Mouse (Mus musculus) embryonic facial prominence, embryonic 11.5 days (tissue): ENCODE measurements at regions not wholly inside any gene's neighbourhood (a gene's known extent, or its start where the extent isn't known, plus 50 kb on each side); places are given as distances from the start of the nearest gene placed in this dataset.

Experiments
- ATAC-seq: fragments of 200-750 bp; cut with Nextera tagmentation; replicated peaks from 2 replicates; pipeline ENCODE4 v1.8.0; 2017; ENCODE audit warnings: low read depth; ENCODE audit not compliant: insufficient number of reproducible peaks, low FRiP score, low TSS enrichment
- DNase-seq: peaks from one replicate; pipeline ENCODE4 v3.0.0-alpha.2; 2015; ENCODE audit warnings: low spot score
- H3K27ac ChIP-seq: fragments of 300-500 bp; sonication (generic); replicated peaks from 2 replicates; pipeline ENCODE4 v1.5.1; 2014; ENCODE audit warnings: mild to moderate bottlenecking, low read depth, low read length, control low read depth
- H3K27me3 ChIP-seq: fragments of 300-500 bp; sonication (generic); 2 replicates; pipeline ENCODE4 v1.6.1; 2014; ENCODE audit warnings: mild to moderate bottlenecking, low read length, moderate library complexity, mixed read lengths; ENCODE audit not compliant: control insufficient read depth, insufficient read depth
- H3K36me3 ChIP-seq: fragments of 300-500 bp; sonication (generic); replicated peaks from 2 replicates; pipeline ENCODE4 v1.6.1; 2014; ENCODE audit warnings: low read depth, mild to moderate bottlenecking, low read length, moderate library complexity, mixed read lengths; ENCODE audit not compliant: control insufficient read depth, insufficient read depth
- H3K4me1 ChIP-seq: fragments of 300-500 bp; sonication (generic); 2 replicates; pipeline ENCODE4 v1.6.1; 2014; ENCODE audit warnings: low read length, mixed read lengths; ENCODE audit not compliant: control insufficient read depth, insufficient read depth
- H3K4me2 ChIP-seq: fragments of 300-500 bp; sonication (generic); 2 replicates; pipeline ENCODE4 v1.6.1; 2014; ENCODE audit warnings: low read depth, mild to moderate bottlenecking, control low read depth, low read length, moderate library complexity
- H3K4me3 ChIP-seq: fragments of 300-500 bp; sonication (generic); 2 replicates; pipeline ENCODE4 v1.5.1; 2014; ENCODE audit warnings: low read depth, low read length, control low read depth
- H3K9ac ChIP-seq: fragments of 300-500 bp; sonication (generic); replicated peaks from 2 replicates; pipeline ENCODE4 v1.6.1; 2014; ENCODE audit warnings: mild to moderate bottlenecking, control low read depth, low read length
- H3K9me3 ChIP-seq: fragments of 300-500 bp; sonication (generic); replicated peaks from 2 replicates; pipeline ENCODE4 v1.6.1; 2016; ENCODE audit warnings: mild to moderate bottlenecking, low read length, inconsistent platforms, mixed read lengths; ENCODE audit not compliant: control insufficient read depth
- WGBS: fragments of 180-500 bp; shearing (Covaris S2); extraction: QIAGEN DNeasy Blood & Tissue Kit; methylation state at CpG from one replicate; pipeline ENCODE4 v1.1.7; 2014; 5-methylcytosine and 5-hydroxymethylcytosine counted together

DNA sequence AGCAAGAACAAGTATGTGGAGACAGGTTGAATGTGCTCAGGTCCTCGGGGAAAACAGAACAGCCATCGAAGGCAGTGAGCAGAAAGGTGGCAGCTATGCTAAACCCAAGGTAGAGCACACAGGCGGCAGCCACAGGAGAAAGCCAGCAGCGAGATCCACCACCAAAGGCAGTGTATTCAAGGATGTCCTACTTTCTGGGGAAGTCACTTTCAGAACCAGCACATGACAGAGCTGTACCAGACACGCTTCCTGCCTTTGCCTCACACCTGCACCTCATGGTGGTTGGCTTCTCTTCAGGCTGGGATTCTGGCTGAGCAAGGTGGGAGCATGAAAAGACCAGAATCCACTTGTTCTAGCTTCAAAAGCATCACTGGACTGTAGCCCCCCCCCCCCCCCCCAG is 168.0 kb downstream of the Cdh26 start:
- H3K9ac ChIP-seq, result no peak overlapping the region
- no peaks in the 10 kb centered on the region for H3K27me3 ChIP-seq
- H3K36me3 ChIP-seq, result no peaks in the 10 kb centered on the region
- no peak overlapping the region for H3K27ac ChIP-seq
- no peak overlapping the region for H3K4me3 ChIP-seq
- ATAC-seq (no peak), DNase-seq (no peak)
- H3K4me2 ChIP-seq, result no peak overlapping the region
- no peaks in the 10 kb centered on the region; the same call in 1 of the 2 replicates for H3K4me1 ChIP-seq
- no peaks in the 10 kb centered on the region for H3K9me3 ChIP-seq
- WGBS, result 83% methylated on average over 5 of the region's 5 CpGs

DNA sequence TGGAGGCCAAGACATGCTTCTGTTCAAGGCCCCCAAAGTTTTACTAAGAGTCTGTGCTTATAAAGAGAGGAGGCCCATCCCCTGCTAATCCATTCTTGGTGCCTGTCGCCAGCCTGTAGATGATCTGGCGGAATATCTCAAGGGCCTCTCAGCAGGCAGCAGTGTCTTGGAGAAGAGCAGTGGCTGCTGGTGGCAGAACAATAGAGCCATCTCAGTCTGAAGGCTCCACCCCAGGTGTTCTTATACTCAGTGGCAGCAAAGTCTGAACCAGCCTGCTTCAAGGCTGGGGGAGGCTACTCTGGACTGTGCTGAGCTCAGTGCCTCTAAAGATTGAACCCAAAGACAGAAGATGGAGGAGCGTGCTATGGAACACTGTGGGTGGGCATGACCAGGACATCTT is 168.5 kb downstream of the Cdh26 start:
- no peak overlapping the region for H3K27ac ChIP-seq
- no peaks in the 10 kb centered on the region for H3K36me3 ChIP-seq
- no peak overlapping the region for H3K4me3 ChIP-seq
- H3K9me3 ChIP-seq, result no peaks in the 10 kb centered on the region
- H3K4me2 ChIP-seq, result no peak overlapping the region
- 94% methylated on average over 3 of the region's 3 CpGs for WGBS
- no peak for DNase-seq
- H3K27me3 ChIP-seq, result no peaks in the 10 kb centered on the region
- no peaks in the 10 kb centered on the region; the same call in 1 of the 2 replicates for H3K4me1 ChIP-seq
- ATAC-seq, result no peak
- no peak overlapping the region for H3K9ac ChIP-seq

DNA sequence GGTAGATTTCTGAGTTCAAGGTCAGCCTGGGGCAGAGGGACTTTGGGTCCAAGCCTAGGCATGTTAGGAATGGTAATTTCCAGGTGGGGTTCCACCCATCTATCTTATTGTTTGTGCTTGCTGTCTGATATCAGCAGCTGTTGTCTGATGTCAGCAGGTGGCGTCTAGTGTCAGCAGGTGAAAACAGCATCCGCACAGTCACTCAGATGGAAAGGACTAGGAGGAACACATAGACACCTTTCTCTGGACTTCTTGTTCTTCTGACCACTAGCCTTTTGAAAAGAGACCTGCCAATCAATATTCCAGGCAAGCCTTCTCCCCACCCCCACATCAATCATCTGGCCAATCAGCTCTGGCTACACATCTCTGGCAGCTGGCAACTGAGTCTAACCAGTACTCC is 173.1 kb downstream of the Cdh26 start:
- Histone ChIP-seq H3K4me1 (no peaks in the 10 kb centered on the region), H3K9me3 (no peaks in the 10 kb centered on the region), H3K27ac (no peak overlapping the region), H3K27me3 (no peaks in the 10 kb centered on the region), H3K4me3 (no peak overlapping the region), H3K9ac (no peak overlapping the region), H3K4me2 (no peak overlapping the region), H3K36me3 (no peaks in the 10 kb centered on the region)
- 81% methylated on average over 2 of the region's 2 CpGs for WGBS
- ATAC-seq, result no peak
- no peak for DNase-seq

DNA sequence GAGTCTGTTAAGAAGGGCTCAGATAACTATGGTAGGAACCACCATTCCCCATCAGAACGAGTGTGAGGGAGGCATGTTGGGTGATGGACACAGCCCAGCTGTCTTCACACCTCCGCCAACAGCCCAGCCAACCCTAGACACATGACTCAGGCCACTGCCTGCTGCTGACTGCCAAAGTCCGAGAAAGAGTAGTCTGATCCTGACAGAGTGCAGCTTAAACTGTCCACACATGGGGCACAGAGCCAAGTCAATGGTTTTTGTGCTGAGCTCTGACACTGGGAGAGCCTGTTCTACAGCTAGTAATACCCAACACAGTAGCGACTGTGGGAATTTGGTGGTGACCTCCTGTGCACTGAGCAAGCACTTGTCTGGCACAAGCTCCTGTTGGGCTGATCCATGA is 176.4 kb downstream of the Cdh26 start:
- Histone ChIP-seq H3K9me3 (no peaks in the 10 kb centered on the region), H3K27ac (no peak overlapping the region), H3K4me3 (no peak overlapping the region), H3K36me3 (no peaks in the 10 kb centered on the region), H3K27me3 (no peaks in the 10 kb centered on the region), H3K9ac (no peak overlapping the region), H3K4me2 (no peak overlapping the region), H3K4me1 (no peaks in the 10 kb centered on the region)
- no peak for DNase-seq
- ATAC-seq, result no peak
- WGBS, result 85% methylated on average over 4 of the region's 4 CpGs

DNA sequence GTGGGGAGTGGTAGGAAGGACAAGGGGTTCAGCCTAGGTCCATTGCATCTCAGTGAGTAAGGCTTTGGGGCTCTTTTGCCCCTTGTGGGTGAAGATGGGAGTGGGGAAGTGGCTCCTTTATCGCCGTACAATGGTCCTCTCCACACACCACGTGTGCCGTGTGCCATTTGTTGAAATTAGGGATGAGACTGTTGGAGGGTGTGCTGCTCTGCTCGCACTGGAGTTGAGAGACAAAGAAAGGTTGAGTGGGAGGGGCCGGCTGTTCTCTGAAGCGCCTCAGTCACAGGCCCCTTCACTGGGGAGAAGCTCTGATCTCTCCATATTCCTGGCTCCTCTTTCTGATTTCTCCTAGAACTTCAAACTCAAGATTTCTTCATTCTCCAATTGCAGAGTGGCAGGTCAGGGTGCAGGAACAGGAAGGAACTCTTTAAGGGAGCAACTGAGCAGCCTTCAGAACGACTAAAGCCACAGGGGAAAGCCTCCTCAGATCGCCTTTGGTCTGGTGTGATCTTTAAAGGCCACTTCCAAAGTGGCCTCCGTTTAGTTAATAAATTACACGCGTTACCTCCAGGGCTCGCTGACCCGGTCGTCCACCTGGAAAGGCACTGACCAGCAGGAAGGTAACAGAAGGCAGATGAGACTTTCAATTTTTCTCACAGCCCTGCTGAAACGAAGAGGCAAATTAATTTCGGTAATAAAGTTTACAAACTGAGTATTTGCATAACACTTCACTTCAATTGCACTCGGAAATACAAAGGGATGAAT is 180.1 kb downstream of the Cdh26 start:
- Histone ChIP-seq H3K36me3 (no peaks in the 10 kb centered on the region), H3K4me2 (no peak overlapping the region), H3K27me3 (no peaks in the 10 kb centered on the region), H3K9me3 (no peaks in the 10 kb centered on the region), H3K4me3 (no peak overlapping the region), H3K9ac (no peak overlapping the region), H3K27ac (no peak overlapping the region), H3K4me1 (no peaks in the 10 kb centered on the region)
- ATAC-seq, result no peak
- no peak for DNase-seq
- 59% methylated on average over 18 of the region's 18 CpGs for WGBS

DNA sequence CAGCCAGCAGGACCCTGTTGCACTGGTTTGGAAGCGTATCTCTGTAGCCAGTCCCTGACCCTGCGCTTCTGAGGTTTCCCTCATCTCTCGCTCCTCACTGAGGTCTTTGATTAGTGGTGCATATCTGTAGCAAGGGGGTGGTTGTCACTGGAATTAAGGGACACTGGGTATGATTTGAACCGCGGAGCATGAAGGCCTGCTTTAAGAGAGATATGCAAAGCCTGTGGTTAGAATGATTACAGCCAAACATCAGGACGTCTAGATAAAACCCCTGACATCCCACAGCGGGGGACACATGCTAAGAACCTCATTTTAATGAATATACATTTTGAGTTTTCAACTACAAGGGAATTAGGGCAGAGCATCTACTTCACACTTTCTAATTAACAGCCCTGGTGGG is 184.4 kb downstream of the Cdh26 start:
- Histone ChIP-seq H3K27me3 (no peaks in the 10 kb centered on the region), H3K36me3 (no peaks in the 10 kb centered on the region), H3K9ac (no peak overlapping the region), H3K9me3 (no peaks in the 10 kb centered on the region), H3K4me2 (no peak overlapping the region), H3K4me1 (no peaks in the 10 kb centered on the region), H3K4me3 (no peak overlapping the region), H3K27ac (no peak overlapping the region)
- 54% methylated on average over 7 of the region's 7 CpGs for WGBS
- no peak for ATAC-seq
- DNase-seq, result no peak

DNA sequence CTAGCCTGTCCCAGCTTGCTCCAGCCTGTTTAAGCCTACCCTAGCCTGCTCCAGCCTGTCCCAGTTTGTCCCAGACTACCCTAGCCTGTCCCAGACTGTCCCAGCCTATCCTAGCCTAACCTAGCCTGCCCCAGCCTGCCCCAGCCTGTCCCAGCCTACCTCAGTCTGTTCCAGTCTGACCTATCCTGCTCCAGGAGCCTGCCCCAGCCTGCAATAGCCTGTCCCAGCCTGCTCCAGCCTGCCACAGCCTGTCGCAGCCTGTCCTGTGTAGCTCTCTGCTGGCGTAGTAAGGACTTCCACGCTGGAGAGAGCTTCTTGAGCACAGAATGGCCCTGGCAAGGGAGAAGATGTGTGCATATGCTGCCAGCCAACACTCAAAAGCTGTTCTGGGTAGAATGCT is 192.5 kb downstream of the Cdh26 start:
- Histone ChIP-seq H3K27ac (no peak overlapping the region), H3K4me1 (no peaks in the 10 kb centered on the region), H3K9ac (no peak overlapping the region), H3K27me3 (no peaks in the 10 kb centered on the region), H3K4me3 (no peak overlapping the region), H3K9me3 (no peaks in the 10 kb centered on the region), H3K36me3 (no peaks in the 10 kb centered on the region), H3K4me2 (no peak overlapping the region)
- DNase-seq (no peak), ATAC-seq (no peak)
- 67% methylated on average over 3 of the region's 3 CpGs for WGBS

DNA sequence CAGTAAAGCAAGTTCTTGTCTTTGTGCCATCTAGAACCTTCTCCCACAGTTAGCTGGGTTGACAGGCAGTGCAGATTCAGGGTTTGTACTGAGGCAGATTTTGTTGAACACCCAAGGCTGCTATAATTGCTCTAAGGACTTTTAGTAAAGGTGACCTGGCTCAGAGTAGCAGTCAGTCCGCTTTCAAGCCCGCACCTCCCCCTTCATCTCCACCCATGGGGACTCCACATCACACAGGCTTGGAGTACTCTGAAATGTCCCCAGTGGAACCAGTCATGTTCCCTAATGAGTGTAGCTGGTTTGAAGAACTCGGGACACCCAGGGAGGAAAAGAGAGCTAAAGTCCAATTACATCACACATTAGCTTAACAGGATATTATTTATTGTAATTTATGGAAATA is 194.1 kb downstream of the Cdh26 start:
- H3K4me3 ChIP-seq, result no peak overlapping the region
- H3K9ac ChIP-seq, result no peak overlapping the region
- no peak for ATAC-seq
- H3K27ac ChIP-seq, result no peak overlapping the region
- no peaks in the 10 kb centered on the region for H3K4me1 ChIP-seq
- H3K27me3 ChIP-seq, result no peaks in the 10 kb centered on the region
- no peaks in the 10 kb centered on the region for H3K9me3 ChIP-seq
- WGBS, result 79% methylated on average over 3 of the region's 3 CpGs
- H3K4me2 ChIP-seq, result no peak overlapping the region
- no peak for DNase-seq
- H3K36me3 ChIP-seq, result no peaks in the 10 kb centered on the region
